Mouse (Mus musculus) MEL (cell line): ENCODE results near the gene Rasal3. TPM values are rescaled to one million over a fixed set of nuclear protein-coding genes. Genes with fewer than 3 reads are reported as not detected.

Experiments used
- DNase-seq: peaks from one replicate; pipeline ENCODE4 v3.0.0; 2011; ENCODE audit warnings: low read depth, low spot score
- H3K27ac ChIP-seq: 2 replicates; pipeline ENCODE4 v1.5.1; 2012; ENCODE audit warnings: low read depth, mild to moderate bottlenecking, control low read depth, low read length, moderate library complexity; ENCODE audit not compliant: control insufficient read depth
- H3K27me3 ChIP-seq, 2 experiments: fragments of 150-350 bp in 1 of 2; sonication (generic) in 1 of 2; 2 replicates each; pipeline ENCODE4 v1.6.1; 2012; ENCODE audit warnings: low read length in 2 of 2, mild to moderate bottlenecking in 2 of 2, improper control_type of control experiment in 1 of 2, moderate library complexity in 1 of 2; ENCODE audit not compliant: insufficient read depth in 2 of 2, control insufficient read depth in 1 of 2
- H3K36me3 ChIP-seq, 2 experiments: 2 replicates each; pipeline ENCODE4 v1.6.1; 2012 to 2014; ENCODE audit warnings: low read length in 2 of 2, improper control_type of control experiment in 1 of 2, inconsistent platforms in 1 of 2, mild to moderate bottlenecking in 1 of 2; ENCODE audit not compliant: insufficient read depth in 2 of 2, control insufficient read depth in 1 of 2
- H3K4me1 ChIP-seq, 2 experiments: fragments of 150-350 bp in 1 of 2; sonication (generic) in 1 of 2; 2 replicates each; pipeline ENCODE4 v1.6.1; 2012; ENCODE audit warnings: low read length in 2 of 2, improper control_type of control experiment in 1 of 2, mild to moderate bottlenecking in 1 of 2; ENCODE audit not compliant: insufficient read depth in 2 of 2, control insufficient read depth in 1 of 2
- H3K4me3 ChIP-seq, 2 experiments: fragments of 150-350 bp in 1 of 2; sonication (generic) in 1 of 2; 2 replicates each; pipeline ENCODE4 v1.5.1; 2012; ENCODE audit warnings: low read depth in 2 of 2, low read length in 2 of 2, mild to moderate bottlenecking in 2 of 2, moderate library complexity in 2 of 2, control low read depth in 1 of 2, improper control_type of control experiment in 1 of 2; ENCODE audit not compliant: control insufficient read depth in 1 of 2, insufficient read depth in 1 of 2
- H3K79me2 ChIP-seq: 2 replicates; pipeline ENCODE4 v1.6.1; 2012; ENCODE audit warnings: mild to moderate bottlenecking, low read length, moderate library complexity; ENCODE audit not compliant: control insufficient read depth, poor library complexity, insufficient read depth
- H3K9ac ChIP-seq: 2 replicates; pipeline ENCODE4 v1.6.1; 2012; ENCODE audit warnings: low read depth, mild to moderate bottlenecking, control low read depth, low read length, moderate library complexity; ENCODE audit not compliant: control insufficient read depth, poor library complexity, severe bottlenecking
- H3K9me3 ChIP-seq: fragments of 150-350 bp; sonication (generic); replicated peaks from 2 replicates; pipeline ENCODE4 v1.6.1; 2012; ENCODE audit warnings: mild to moderate bottlenecking, low read length, improper control_type of control experiment, moderate library complexity; ENCODE audit not compliant: insufficient read depth
- BHLHE40 ChIP-seq: IDR thresholded peaks from 2 replicates; pipeline ENCODE4 v1.6.1; 2012; ENCODE audit warnings: low read depth, mild to moderate bottlenecking, inconsistent platforms, low read length, improper control_type of control experiment, borderline replicate concordance
- CHD1 ChIP-seq: IDR thresholded peaks from 2 replicates; pipeline ENCODE4 v1.6.1; 2012; ENCODE audit warnings: low read depth, mild to moderate bottlenecking, inconsistent platforms, low read length, improper control_type of control experiment
- CHD2 ChIP-seq: IDR thresholded peaks from 2 replicates; pipeline ENCODE4 v1.6.1; 2011; ENCODE audit warnings: low read length, improper control_type of control experiment
- CTCF ChIP-seq, 3 experiments: IDR thresholded peaks in 2 of 3; conservative IDR thresholded peaks in 1 of 3; 2 replicates each; pipeline ENCODE4 v1.5.1; 2011 to 2012; ENCODE audit warnings: low read length in 3 of 3, low read depth in 2 of 3, mild to moderate bottlenecking in 2 of 3, improper control_type of control experiment in 1 of 3, inconsistent platforms in 1 of 3, mixed read lengths in 1 of 3, moderate library complexity in 1 of 3; ENCODE audit not compliant: control insufficient read depth in 1 of 3, insufficient read depth in 1 of 3, poor library complexity in 1 of 3, severe bottlenecking in 1 of 3
- E2F4 ChIP-seq: IDR thresholded peaks from 2 replicates; pipeline ENCODE4 v1.6.1; 2011; ENCODE audit warnings: low read depth, low read length, improper control_type of control experiment, borderline replicate concordance
- ELF1 ChIP-seq: IDR thresholded peaks from 2 replicates; pipeline ENCODE4 v1.6.1; 2014; ENCODE audit warnings: low read depth, mild to moderate bottlenecking, inconsistent platforms, low read length, improper control_type of control experiment, moderate library complexity
- EP300 ChIP-seq, 2 experiments: IDR thresholded peaks; 2 replicates each; pipeline ENCODE4 v1.6.1; 2011; ENCODE audit warnings: improper control_type of control experiment in 2 of 2, low read length in 2 of 2, low read depth in 1 of 2, mild to moderate bottlenecking in 1 of 2
- ETS1 ChIP-seq: IDR thresholded peaks from 2 replicates; pipeline ENCODE4 v1.6.1; 2012; ENCODE audit warnings: low read depth, mild to moderate bottlenecking, inconsistent platforms, low read length, improper control_type of control experiment, moderate library complexity
- GABPA ChIP-seq: IDR thresholded peaks from 2 replicates; pipeline ENCODE4 v1.6.1; 2012; ENCODE audit warnings: low read depth, mild to moderate bottlenecking, inconsistent platforms, low read length, improper control_type of control experiment, moderate library complexity
- GATA1 ChIP-seq: IDR thresholded peaks from 2 replicates; pipeline ENCODE4 v1.6.1; 2011; ENCODE audit warnings: low read depth, low read length, improper control_type of control experiment
- HCFC1 ChIP-seq: IDR thresholded peaks from 2 replicates; pipeline ENCODE4 v1.6.1; 2012; ENCODE audit warnings: low read depth, mild to moderate bottlenecking, inconsistent platforms, low read length, improper control_type of control experiment, moderate library complexity
- JUND ChIP-seq: IDR thresholded peaks from 2 replicates; pipeline ENCODE4 v1.6.1; 2011; ENCODE audit warnings: low read depth, mild to moderate bottlenecking, improper control_type of control experiment, low read length
- KAT2A ChIP-seq: conservative IDR thresholded peaks from 2 replicates; pipeline ENCODE4 v1.6.1; 2012; ENCODE audit warnings: low read depth, low read length, improper control_type of control experiment, inconsistent platforms
- MAFK ChIP-seq: IDR thresholded peaks from 2 replicates; pipeline ENCODE4 v1.6.1; 2011; ENCODE audit warnings: low read depth, mild to moderate bottlenecking, low read length, improper control_type of control experiment, borderline replicate concordance
- MAX ChIP-seq: IDR thresholded peaks from 2 replicates; pipeline ENCODE4 v1.6.1; 2011; ENCODE audit warnings: low read length, improper control_type of control experiment
- MAZ ChIP-seq: IDR thresholded peaks from 2 replicates; pipeline ENCODE4 v1.6.1; 2012; ENCODE audit warnings: low read depth, mild to moderate bottlenecking, inconsistent platforms, low read length, improper control_type of control experiment
- MEF2A ChIP-seq: IDR thresholded peaks from 2 replicates; pipeline ENCODE4 v1.6.1; 2014; ENCODE audit warnings: low read depth, mild to moderate bottlenecking, inconsistent platforms, low read length, improper control_type of control experiment; ENCODE audit not compliant: poor library complexity, insufficient replicate concordance, severe bottlenecking; ENCODE audit errors: extremely low read depth
- MXI1 ChIP-seq: IDR thresholded peaks from 2 replicates; pipeline ENCODE4 v1.6.1; 2011; ENCODE audit warnings: mild to moderate bottlenecking, low read depth, low read length, improper control_type of control experiment
- MYB ChIP-seq: IDR thresholded peaks from 2 replicates; pipeline ENCODE4 v1.6.1; 2011; ENCODE audit warnings: mild to moderate bottlenecking, low read depth, low read length, improper control_type of control experiment
- MYC ChIP-seq: IDR thresholded peaks from 2 replicates; pipeline ENCODE4 v1.6.1; 2011; ENCODE audit warnings: low read depth, mild to moderate bottlenecking, low read length, improper control_type of control experiment, moderate library complexity
- NELFE ChIP-seq: IDR thresholded peaks from 2 replicates; pipeline ENCODE4 v1.6.1; 2011; ENCODE audit warnings: low read depth, low read length, improper control_type of control experiment
- NRF1 ChIP-seq: IDR thresholded peaks from 2 replicates; pipeline ENCODE4 v1.6.1; 2014; ENCODE audit warnings: low read depth, mild to moderate bottlenecking, inconsistent platforms, low read length, improper control_type of control experiment, moderate library complexity; ENCODE audit not compliant: poor library complexity, insufficient read depth, severe bottlenecking
- POLR2AphosphoS2 ChIP-seq: IDR thresholded peaks from 2 replicates; pipeline ENCODE4 v1.6.1; 2011; ENCODE audit warnings: low read length, improper control_type of control experiment
- POLR2AphosphoS5 ChIP-seq: IDR thresholded peaks from 2 replicates; pipeline ENCODE4 v1.6.1; 2012; ENCODE audit warnings: low read depth, borderline replicate concordance, mild to moderate bottlenecking, inconsistent platforms, low read length, moderate library complexity, mixed read lengths
- RAD21 ChIP-seq: IDR thresholded peaks from 2 replicates; pipeline ENCODE4 v1.6.1; 2011; ENCODE audit warnings: mild to moderate bottlenecking, low read depth, low read length, improper control_type of control experiment
- RCOR1 ChIP-seq: IDR thresholded peaks from 2 replicates; pipeline ENCODE4 v1.6.1; 2012; ENCODE audit warnings: low read depth, mild to moderate bottlenecking, inconsistent platforms, low read length, improper control_type of control experiment
- SIN3A ChIP-seq: IDR thresholded peaks from 2 replicates; pipeline ENCODE4 v1.6.1; 2012; ENCODE audit warnings: low read length, improper control_type of control experiment, inconsistent platforms
- SMC3 ChIP-seq: IDR thresholded peaks from 2 replicates; pipeline ENCODE4 v1.6.1; 2011; ENCODE audit warnings: low read depth, low read length, improper control_type of control experiment
- TAL1 ChIP-seq: IDR thresholded peaks from 2 replicates; pipeline ENCODE4 v1.6.1; 2012; ENCODE audit warnings: mild to moderate bottlenecking, inconsistent platforms, low read length, moderate library complexity, mixed read lengths
- TBP ChIP-seq: IDR thresholded peaks from 2 replicates; pipeline ENCODE4 v1.8.0; 2011; ENCODE audit warnings: low read depth, low read length, improper control_type of control experiment
- UBTF ChIP-seq: IDR thresholded peaks from 2 replicates; pipeline ENCODE4 v1.6.1; 2012; ENCODE audit warnings: low read depth, mild to moderate bottlenecking, inconsistent platforms, low read length, improper control_type of control experiment, moderate library complexity, borderline replicate concordance; ENCODE audit not compliant: insufficient read depth
- USF1 ChIP-seq: IDR thresholded peaks from 2 replicates; pipeline ENCODE4 v1.6.1; 2014; ENCODE audit warnings: low read depth, mild to moderate bottlenecking, inconsistent platforms, low read length, improper control_type of control experiment, moderate library complexity
- USF2 ChIP-seq, 2 experiments: IDR thresholded peaks; 2 replicates each; pipeline ENCODE4 v1.6.1; 2011 to 2012; ENCODE audit warnings: improper control_type of control experiment in 2 of 2, low read length in 2 of 2, borderline replicate concordance in 1 of 2, inconsistent platforms in 1 of 2, low read depth in 1 of 2, mild to moderate bottlenecking in 1 of 2; ENCODE audit not compliant: insufficient read depth in 1 of 2
- ZC3H11A ChIP-seq: IDR thresholded peaks from 2 replicates; pipeline ENCODE4 v1.6.1; 2012; ENCODE audit warnings: low read depth, mild to moderate bottlenecking, inconsistent platforms, low read length, improper control_type of control experiment
- ZKSCAN1 ChIP-seq: IDR thresholded peaks from 2 replicates; pipeline ENCODE4 v1.6.1; 2012; ENCODE audit warnings: low read depth, mild to moderate bottlenecking, inconsistent platforms, low read length, improper control_type of control experiment, moderate library complexity
- ZMIZ1 ChIP-seq: IDR thresholded peaks from 2 replicates; pipeline ENCODE4 v1.6.1; 2012; ENCODE audit warnings: low read depth, mild to moderate bottlenecking, inconsistent platforms, low read length, improper control_type of control experiment, moderate library complexity
- ZNF384 ChIP-seq: IDR thresholded peaks from 2 replicates; pipeline ENCODE4 v1.6.1; 2012; ENCODE audit warnings: low read depth, mild to moderate bottlenecking, inconsistent platforms, low read length, improper control_type of control experiment
- polyA plus RNA-seq, 2 experiments: library from polyadenylated mRNA; stranded (reverse) in 1 of 2; unstranded in 1 of 2; fragments of >175 nt in 1 of 2; fragments of >200 nt in 1 of 2; gene quantifications; 2 replicates each; pipeline versions ENCODE4 v1.2.1 to v1.2.4; 2012; ENCODE audit warnings: low replicate concordance in 2 of 2, low read depth in 1 of 2; ENCODE audit not compliant: insufficient read length in 2 of 2, insufficient read depth in 1 of 2, missing spikeins in 1 of 2
- total RNA-seq: library from RNA; depleted of rRNA; stranded (reverse); fragments of 300-350 nt; gene quantifications from 2 replicates; pipeline ENCODE4 v1.2.3, GENCODE M21; 2012

The Rasal3 gene
- total and polyA plus RNA-seq, 3 experiments: 0.04 TPM; not detected in 1

DNA sequence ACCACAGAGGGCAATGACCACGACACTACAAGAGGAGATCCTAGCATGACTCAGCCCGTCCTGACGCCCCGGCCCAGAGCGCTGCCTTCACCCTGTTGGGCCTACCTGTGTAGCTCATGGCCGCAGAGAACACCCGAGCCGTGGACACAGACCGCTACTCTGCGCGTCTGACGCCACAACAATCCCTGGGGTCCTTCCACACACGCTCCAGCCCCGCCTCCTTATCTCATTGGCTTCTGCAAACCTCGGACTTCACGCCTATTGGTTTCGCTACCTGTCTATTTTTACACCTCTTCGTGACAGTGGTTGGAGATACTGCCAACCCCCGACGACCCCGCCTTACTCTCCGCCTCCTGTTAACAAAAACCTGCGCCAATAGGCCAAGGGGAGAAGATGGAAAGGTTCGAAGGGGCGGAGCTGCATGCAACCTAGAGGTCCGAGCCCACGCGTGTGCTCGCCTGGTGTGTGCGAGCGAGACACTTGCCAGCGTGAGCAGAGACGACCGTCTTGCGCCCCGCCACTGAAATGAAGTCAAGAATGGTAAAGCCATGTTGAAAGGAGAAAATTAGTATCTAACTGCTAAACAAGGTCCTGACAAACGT lies 52.9 kb downstream of the Rasal3 start, which contains the start of gene Akap8l:
Gene Akap8l, minus strand, starts transcription at position 226 of the 602 bp plus-strand sequence.
- peak within 1 kb of the TSS; percentile 90 for H3K9ac ChIP-seq
- H3K79me2 ChIP-seq: peaks cover 23% of the 10 kb centered on the region
- peaks cover 6 to 8% of the 10 kb centered on the region in 2 experiments; a peak in 3 of 4 replicates for H3K4me1 ChIP-seq
- peak within 1 kb of the TSS; percentile 91 to 94 for H3K4me3 ChIP-seq
- no peaks in the 10 kb centered on the region for H3K27me3 ChIP-seq
- peak; percentile 99 for DNase-seq
- H3K36me3 ChIP-seq: peaks cover 0 to 13% of the 10 kb centered on the region in 2 experiments; a peak in 3 of 4 replicates
- H3K27ac ChIP-seq: peak within 1 kb of the TSS; percentile 83
- no peaks in the 10 kb centered on the region for H3K9me3 ChIP-seq
- TF ChIP-seq SMC3: no peak
- TF ChIP-seq MEF2A: no peak
- TF ChIP-seq ETS1: no peak
- peak; percentile 96 for TF ChIP-seq MYC
- TF ChIP-seq POLR2AphosphoS2: peak; percentile 89
- TF ChIP-seq HCFC1: peak; percentile 69
- TF ChIP-seq SIN3A: peak; percentile 92
- no peak for TF ChIP-seq MAFK
- peak; percentile 88 for TF ChIP-seq TBP
- TF ChIP-seq ZKSCAN1: no peak
- TF ChIP-seq MAZ: no peak
- TF ChIP-seq BHLHE40: no peak
- TF ChIP-seq UBTF: no peak
- no peak for TF ChIP-seq ZC3H11A
- peak; percentile 19; the same call in 1 of the 2 replicates for TF ChIP-seq MYB
- no peak for TF ChIP-seq USF1
- TF ChIP-seq NRF1: peak; percentile 39; the same call in 1 of the 2 replicates
- peak; percentile 82 for TF ChIP-seq NELFE
- TF ChIP-seq RCOR1: no peak
- TF ChIP-seq RAD21: no peak
- TF ChIP-seq ELF1: no peak
- TF ChIP-seq GATA1: no peak
- no peak for TF ChIP-seq GABPA
- TF ChIP-seq CHD1: no peak
- peak; percentile 84 for TF ChIP-seq ZMIZ1
- TF ChIP-seq KAT2A: no peak; the same call in 1 of the 2 replicates
- no peak for TF ChIP-seq CTCF (IDR thresholded peaks at IDR 0.05 in 2 of 3, conservative IDR thresholded peaks at IDR 0.05 in 1 of 3; ENCODE audit: control insufficient read depth in 1 of 3, insufficient read depth in 1 of 3, low read depth in 2 of 3, low read length in 3 of 3, poor library complexity in 1 of 3, severe bottlenecking in 1 of 3)
- TF ChIP-seq JUND: no peak
- peak; percentile 89 for TF ChIP-seq MAX
- TF ChIP-seq ZNF384: no peak
- TF ChIP-seq USF2 (IDR thresholded peaks at IDR 0.05; ENCODE audit: borderline replicate concordance in 1 of 2, insufficient read depth in 1 of 2, low read depth in 1 of 2, low read length in 2 of 2): no peak
- peak; percentile 87 for TF ChIP-seq CHD2
- TF ChIP-seq E2F4: no peak
- no peak for TF ChIP-seq TAL1
- TF ChIP-seq EP300 (IDR thresholded peaks at IDR 0.05; ENCODE audit: low read depth in 1 of 2, low read length in 2 of 2): no peak
- peak; percentile 98 for TF ChIP-seq MXI1
- TF ChIP-seq POLR2AphosphoS5: no peak
